Mouse (Mus musculus): ENCODE data around the gene Fbxo2. TPM values are rescaled to one million over a fixed set of nuclear protein-coding genes. Genes with fewer than 3 reads are reported as not detected.

The Fbxo2 gene
- total and polyA plus RNA-seq, 3 experiments = 0.30 to 5.9 TPM; not detected in 1

DNA sequence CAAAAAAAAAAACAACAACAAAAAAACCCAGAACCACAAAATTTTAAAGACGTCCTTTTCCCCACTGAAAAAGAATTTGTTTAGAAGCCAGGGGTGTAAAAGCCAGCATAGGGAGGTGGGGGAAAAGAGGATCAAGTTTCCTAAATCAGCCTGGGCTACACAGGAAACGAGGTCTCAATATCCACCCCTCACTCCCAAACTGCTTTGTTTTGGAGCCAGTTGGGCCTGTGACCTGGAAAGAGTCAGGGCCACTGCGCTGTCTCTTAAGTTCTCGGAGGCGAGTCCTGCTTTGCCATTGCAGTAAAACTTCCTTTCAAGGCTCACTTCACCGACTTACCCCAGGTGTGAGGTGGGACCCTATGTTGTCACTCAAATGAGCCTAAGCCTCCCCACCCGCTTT, 10.2 kb upstream of the Fbxo2 start:
- in situ Hi-C loops (cut with MboI; ENCODE audit: low pct_ligation_motif_present, low pct_unique_long_range_greater_than_20kb, low sequenced_read_pairs) (loop anchor here (5.0 to 25.0 kb wide), 3 partner anchors 33 to 462 kb away; partner anchors contain the start of gene Masp2), dilution Hi-C loops (cut with MboI; ENCODE audit: extremely low pct_ligation_motif_present, extremely low pct_unique_long_range_greater_than_20kb, low sequenced_read_pairs) (no loop called here)
- Histone ChIP-seq H3K27ac (ENCODE audit: insufficient read depth, low read depth) (no peak overlapping the region), H3K79me2 (replicated peaks; ENCODE audit: control insufficient read depth, extremely low read depth, insufficient read depth, poor library complexity, severe bottlenecking) (no peaks in the 10 kb centered on the region), H3K9me3 (replicated peaks; ENCODE audit: low read length) (no peaks in the 10 kb centered on the region), H3K9ac (ENCODE audit: insufficient read depth, low read depth) (no peak overlapping the region), H3K4me2 (ENCODE audit: insufficient read depth, low read depth, poor library complexity, severe bottlenecking) (no peak overlapping the region), H3K4me3 (replicated peaks in 1 of 3; ENCODE audit: low read depth in 2 of 3, low read length in 2 of 3, poor library complexity in 1 of 3) (no peak overlapping the region), H3K27me3 (replicated peaks) (no peaks in the 10 kb centered on the region), H3K36me3 (replicated peaks in 1 of 2; ENCODE audit: control insufficient read depth in 1 of 2, insufficient read depth in 1 of 2, low read length in 1 of 2) (peaks cover 28 to 51% of the 10 kb centered on the region in 2 experiments), H3K4me1 (ENCODE audit: control insufficient read depth in 1 of 2, insufficient read depth in 2 of 2) (peaks cover 0 to 5% of the 10 kb centered on the region in 2 experiments; a peak in 2 of 4 replicates)
- DNase-seq (ENCODE audit: extremely low read depth) = no peak
- no peak for TF ChIP-seq MXI1 (IDR thresholded peaks at IDR 0.05; ENCODE audit: low read depth, low read length)
- TF ChIP-seq KAT2A (IDR thresholded peaks at IDR 0.05; ENCODE audit: insufficient replicate concordance, low read length) = no peak
- TF ChIP-seq TCF12 (IDR thresholded peaks at IDR 0.05; ENCODE audit: low read depth, low read length) = no peak
- TF ChIP-seq SIN3A (IDR thresholded peaks at IDR 0.05; ENCODE audit: low read length) = no peak
- TF ChIP-seq IRF4 (IDR thresholded peaks at IDR 0.05; ENCODE audit: low read depth, low read length) = no peak
- TF ChIP-seq POLR2A (IDR thresholded peaks at IDR 0.05; ENCODE audit: low read depth, low read length) = no peak
- TF ChIP-seq RAD21 (IDR thresholded peaks at IDR 0.05; ENCODE audit: low read depth, low read length) = no peak
- TF ChIP-seq BHLHE40 (IDR thresholded peaks at IDR 0.05; ENCODE audit: low read depth, low read length) = no peak
- TF ChIP-seq EP300 (IDR thresholded peaks at IDR 0.05; ENCODE audit: low read length) = no peak
- TF ChIP-seq TBP (conservative IDR thresholded peaks at IDR 0.05; ENCODE audit: low read depth, low read length) = no peak
- TF ChIP-seq POLR2AphosphoS2 (IDR thresholded peaks at IDR 0.05; ENCODE audit: low read depth, low read length) = no peak
- no peak for TF ChIP-seq MAX (IDR thresholded peaks at IDR 0.05; ENCODE audit: low read length)
- TF ChIP-seq CTCF (conservative IDR thresholded peaks at IDR 0.05 in 1 of 2, IDR thresholded peaks at IDR 0.05 in 1 of 2; ENCODE audit: low read depth in 2 of 2, low read length in 2 of 2) = no peak
- TF ChIP-seq PAX5 (IDR thresholded peaks at IDR 0.05; ENCODE audit: low read length) = no peak
- TF ChIP-seq HCFC1 (IDR thresholded peaks at IDR 0.05; ENCODE audit: low read depth, low read length) = no peak
- no peak for TF ChIP-seq JUND (conservative IDR thresholded peaks at IDR 0.05; ENCODE audit: low read depth, low read length)
- no peak for TF ChIP-seq JUN (IDR thresholded peaks at IDR 0.05; ENCODE audit: insufficient read depth, low read depth, low read length)
- TF ChIP-seq USF2 (conservative IDR thresholded peaks at IDR 0.05; ENCODE audit: low read depth, low read length) = no peak
- TF ChIP-seq MAZ (IDR thresholded peaks at IDR 0.05; ENCODE audit: low read depth, low read length) = no peak
- TF ChIP-seq SMC3 (IDR thresholded peaks at IDR 0.05; ENCODE audit: low read depth, low read length) = no peak

DNA sequence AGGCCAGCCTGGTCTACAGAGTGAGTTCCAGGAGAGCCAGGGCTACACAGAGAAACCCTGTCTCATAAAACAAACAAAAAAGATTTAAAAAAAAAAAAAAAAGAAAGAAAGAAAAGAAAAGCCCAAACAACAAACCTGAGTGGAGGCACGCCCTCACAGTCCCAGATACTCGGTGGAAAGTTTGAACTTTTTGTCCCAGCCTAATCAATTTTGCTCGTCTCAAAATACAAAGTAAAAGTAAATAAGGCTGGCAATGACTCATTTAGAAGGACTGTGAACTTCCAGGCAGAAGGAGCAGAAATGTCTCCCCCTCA, 9.5 kb upstream of the Fbxo2 start:
- H3K27ac ChIP-seq (ENCODE audit: insufficient read depth, low read depth) = no peak overlapping the region
- peaks cover 26 to 47% of the 10 kb centered on the region in 2 experiments for H3K36me3 ChIP-seq (replicated peaks in 1 of 2; ENCODE audit: control insufficient read depth in 1 of 2, insufficient read depth in 1 of 2, low read length in 1 of 2)
- H3K4me3 ChIP-seq (replicated peaks in 1 of 3; ENCODE audit: low read depth in 2 of 3, low read length in 2 of 3, poor library complexity in 1 of 3) = peak overlapping the region; percentile 76 to 82 (median 77)

More for the DNA sequence above, 9.5 kb upstream of the Fbxo2 start:
- TF ChIP-seq CHD1 (IDR thresholded peaks at IDR 0.05; ENCODE audit: low read depth, low read length) (no peak), ZMIZ1 (IDR thresholded peaks at IDR 0.05; ENCODE audit: low read depth, low read length) (no peak), TBP (conservative IDR thresholded peaks at IDR 0.05; ENCODE audit: low read depth, low read length) (no peak), MAX (IDR thresholded peaks at IDR 0.05; ENCODE audit: low read length) (no peak), MAFK (IDR thresholded peaks at IDR 0.05; ENCODE audit: insufficient replicate concordance, low read length) (no peak), SMC3 (IDR thresholded peaks at IDR 0.05; ENCODE audit: low read depth, low read length) (no peak), ETS1 (conservative IDR thresholded peaks at IDR 0.05; ENCODE audit: low read depth, low read length) (no peak)
- H3K4me2 ChIP-seq (ENCODE audit: insufficient read depth, low read depth, poor library complexity, severe bottlenecking) = peak overlapping the region; percentile 78
- no peaks in the 10 kb centered on the region for H3K9me3 ChIP-seq (replicated peaks; ENCODE audit: low read length)
- in situ Hi-C loops (cut with MboI; ENCODE audit: low pct_ligation_motif_present, low pct_unique_long_range_greater_than_20kb, low sequenced_read_pairs) = loop anchor here (5.0 to 25.0 kb wide), 3 partner anchors 34 to 461 kb away; partner anchors contain the start of gene Masp2
- no peaks in the 10 kb centered on the region for H3K79me2 ChIP-seq (replicated peaks; ENCODE audit: control insufficient read depth, extremely low read depth, insufficient read depth, poor library complexity, severe bottlenecking)
- dilution Hi-C loops (cut with MboI; ENCODE audit: extremely low pct_ligation_motif_present, extremely low pct_unique_long_range_greater_than_20kb, low sequenced_read_pairs) = no loop called here
- H3K4me1 ChIP-seq (ENCODE audit: control insufficient read depth in 1 of 2, insufficient read depth in 2 of 2) = peaks cover 0 to 5% of the 10 kb centered on the region in 2 experiments; a peak in 2 of 4 replicates
- H3K9ac ChIP-seq (ENCODE audit: insufficient read depth, low read depth) = peak overlapping the region; percentile 69
- DNase-seq (ENCODE audit: extremely low read depth) = no peak
- H3K27me3 ChIP-seq (replicated peaks) = no peaks in the 10 kb centered on the region
